Mouse (Mus musculus) erythroblast, embryonic 14.5 days (primary cell): ENCODE results near the gene Plekhh2. TPM values are rescaled to one million over a fixed set of nuclear protein-coding genes. Genes with fewer than 3 reads are reported as not detected.

ENCODE experiments used
- H3K27me3 ChIP-seq: 2 replicates; pipeline ENCODE4 v1.6.1; 2012; ENCODE audit warnings: inconsistent platforms; ENCODE audit not compliant: control insufficient read depth
- H3K36me3 ChIP-seq: 2 replicates; pipeline ENCODE4 v1.6.1; 2012; ENCODE audit warnings: mild to moderate bottlenecking, inconsistent platforms; ENCODE audit not compliant: control insufficient read depth
- H3K4me1 ChIP-seq: 2 replicates; pipeline ENCODE4 v1.6.1; 2012; ENCODE audit warnings: inconsistent platforms; ENCODE audit not compliant: control insufficient read depth
- H3K4me3 ChIP-seq: replicated peaks from 2 replicates; pipeline ENCODE3; 2012; ENCODE audit warnings: moderate library complexity, mild to moderate bottlenecking, inconsistent platforms
- H3K9me3 ChIP-seq: 2 replicates; pipeline ENCODE4 v1.6.1; 2012; ENCODE audit warnings: low read length, inconsistent platforms, mixed read lengths; ENCODE audit not compliant: control insufficient read depth
- GATA1 ChIP-seq: IDR thresholded peaks from 2 replicates; pipeline ENCODE4 v1.6.1; 2012; ENCODE audit warnings: low read length, inconsistent platforms, mixed read lengths
- TAL1 ChIP-seq: IDR thresholded peaks from 3 replicates; pipeline ENCODE4 v1.6.1; 2012; ENCODE audit warnings: low read length, inconsistent platforms, mixed read lengths
- polyA plus RNA-seq: library from polyadenylated mRNA; stranded (reverse); fragments of >175 nt; gene quantifications from 2 replicates; pipeline ENCODE4 v1.2.3, GENCODE M21; 2012

The Plekhh2 gene
- polyA plus RNA-seq, 1 experiment: not detected

- Histone ChIP-seq H3K4me1 (no peaks in the 10 kb centered on the region), H3K36me3 (no peaks in the 10 kb centered on the region), H3K4me3 (no peak overlapping the region), H3K27me3 (no peaks in the 10 kb centered on the region), H3K9me3 (no peaks in the 10 kb centered on the region)
- TF ChIP-seq TAL1: no peak
- TF ChIP-seq GATA1: no peak
These were observed 54.1 kb downstream of the Plekhh2 start for GRCm38 (mm10) chr17:84565762-84566161.

- no peak for TF ChIP-seq TAL1
- TF ChIP-seq GATA1: no peak
- Histone ChIP-seq H3K27me3 (no peaks in the 10 kb centered on the region), H3K4me3 (no peak overlapping the region), H3K4me1 (no peaks in the 10 kb centered on the region), H3K36me3 (no peaks in the 10 kb centered on the region), H3K9me3 (no peaks in the 10 kb centered on the region)
These were observed 55.3 kb downstream of the Plekhh2 start for GRCm38 (mm10) chr17:84566773-84567555.

GRCm38 (mm10) chr17:84568807-84569206 is 57.1 kb downstream of the Plekhh2 start:
- Histone ChIP-seq H3K4me1 (no peaks in the 10 kb centered on the region), H3K27me3 (no peaks in the 10 kb centered on the region), H3K36me3 (no peaks in the 10 kb centered on the region), H3K9me3 (no peaks in the 10 kb centered on the region), H3K4me3 (no peak overlapping the region)
- no peak for TF ChIP-seq TAL1
- no peak for TF ChIP-seq GATA1

- Histone ChIP-seq H3K36me3 (no peaks in the 10 kb centered on the region), H3K9me3 (no peaks in the 10 kb centered on the region), H3K27me3 (no peaks in the 10 kb centered on the region), H3K4me3 (no peak overlapping the region), H3K4me1 (no peaks in the 10 kb centered on the region)
- no peak for TF ChIP-seq GATA1
- TF ChIP-seq TAL1: no peak
These were observed 58.1 kb downstream of the Plekhh2 start for GRCm38 (mm10) chr17:84569770-84570169.

GRCm38 (mm10) chr17:84571629-84572028 is 59.9 kb downstream of the Plekhh2 start:
- H3K36me3 ChIP-seq: no peaks in the 10 kb centered on the region
- H3K4me3 ChIP-seq: no peak overlapping the region
- no peak for TF ChIP-seq TAL1
- TF ChIP-seq GATA1: no peak
- no peaks in the 10 kb centered on the region for H3K4me1 ChIP-seq
- H3K27me3 ChIP-seq: no peaks in the 10 kb centered on the region
- H3K9me3 ChIP-seq: no peaks in the 10 kb centered on the region

- Histone ChIP-seq H3K27me3 (no peaks in the 10 kb centered on the region), H3K36me3 (no peaks in the 10 kb centered on the region), H3K4me1 (no peaks in the 10 kb centered on the region), H3K9me3 (no peaks in the 10 kb centered on the region), H3K4me3 (no peak overlapping the region)
- TF ChIP-seq GATA1: no peak
- no peak for TF ChIP-seq TAL1
These were observed 61.6 kb downstream of the Plekhh2 start for GRCm38 (mm10) chr17:84573305-84573704.

- Histone ChIP-seq H3K9me3 (no peaks in the 10 kb centered on the region), H3K4me3 (no peak overlapping the region), H3K36me3 (no peaks in the 10 kb centered on the region), H3K4me1 (no peaks in the 10 kb centered on the region), H3K27me3 (no peaks in the 10 kb centered on the region)
- no peak for TF ChIP-seq GATA1
- no peak for TF ChIP-seq TAL1
These were observed 62.2 kb downstream of the Plekhh2 start for GRCm38 (mm10) chr17:84573940-84574339.

- no peaks in the 10 kb centered on the region for H3K4me1 ChIP-seq
- no peak for TF ChIP-seq GATA1
- no peak for TF ChIP-seq TAL1
- H3K4me3 ChIP-seq: no peak overlapping the region
- no peaks in the 10 kb centered on the region for H3K27me3 ChIP-seq
- no peaks in the 10 kb centered on the region for H3K9me3 ChIP-seq
- H3K36me3 ChIP-seq: no peaks in the 10 kb centered on the region
These were observed 63.4 kb downstream of the Plekhh2 start for GRCm38 (mm10) chr17:84575108-84575507.

- Histone ChIP-seq H3K27me3 (no peaks in the 10 kb centered on the region), H3K36me3 (no peaks in the 10 kb centered on the region), H3K4me1 (no peaks in the 10 kb centered on the region), H3K4me3 (no peak overlapping the region), H3K9me3 (no peaks in the 10 kb centered on the region)
- TF ChIP-seq GATA1 (no peak), TAL1 (no peak)
These were observed 65.1 kb downstream of the Plekhh2 start for GRCm38 (mm10) chr17:84576621-84577293.
